Mouse (Mus musculus) olfactory bulb, adult 2 months (tissue): Measurements from ENCODE around the gene Tm2d1.

Experiments
- CTCF ChIP-seq: fragments of 200-500 bp; IDR thresholded peaks from 2 replicates; pipeline ENCODE4 v1.5.1; 2012; ENCODE audit warnings: low read depth, mild to moderate bottlenecking, low read length, moderate library complexity; ENCODE audit not compliant: insufficient read depth
- POLR2A ChIP-seq: fragments of 200-500 bp; IDR thresholded peaks from 2 replicates; pipeline ENCODE4 v1.6.1; 2012; ENCODE audit warnings: mild to moderate bottlenecking, low read depth, low read length, moderate library complexity; ENCODE audit not compliant: insufficient read depth

GRCm38 (mm10) chr4:98376943-98377342 lies 6.2 kb downstream of the Tm2d1 start:
- no peak for TF ChIP-seq CTCF
- TF ChIP-seq POLR2A: no peak
